Mouse (Mus musculus) hindbrain, embryonic 11.5 days (tissue): ENCODE data around the gene Pip4k2b. TPM values are rescaled to one million over a fixed set of nuclear protein-coding genes. Genes with fewer than 3 reads are reported as not detected.
"Not testable (repeated sequence)": the region's sequence is repeated elsewhere in the genome, so short reads cannot be mapped to it uniquely, and the experiment has no call there.

Experiments used
- ATAC-seq: fragments of 200-750 bp; cut with Nextera tagmentation; 2 replicates; pipeline ENCODE4 v1.8.0; 2017; ENCODE audit warnings: mild to moderate bottlenecking, moderate TSS enrichment, moderate library complexity; ENCODE audit not compliant: low FRiP score
- DNase-seq: peaks from one replicate; pipeline ENCODE4 v3.0.0-alpha.2; 2015; ENCODE audit warnings: low spot score
- H3K27ac ChIP-seq: fragments of 300-500 bp; sonication (generic); 2 replicates; pipeline ENCODE4 v1.5.1; 2014; ENCODE audit warnings: mild to moderate bottlenecking, low read depth, low read length
- H3K27me3 ChIP-seq: fragments of 300-500 bp; sonication (generic); 2 replicates; pipeline ENCODE4 v1.6.1; 2014; ENCODE audit warnings: mild to moderate bottlenecking, low read length, moderate library complexity, mixed read lengths; ENCODE audit not compliant: control insufficient read depth, insufficient read depth
- H3K36me3 ChIP-seq: fragments of 300-500 bp; sonication (generic); 2 replicates; pipeline ENCODE4 v1.6.1; 2014; ENCODE audit warnings: mild to moderate bottlenecking, low read length, moderate library complexity, mixed read lengths; ENCODE audit not compliant: control insufficient read depth, insufficient read depth
- H3K4me1 ChIP-seq: fragments of 300-500 bp; sonication (generic); replicated peaks from 2 replicates; pipeline ENCODE4 v1.6.1; 2014; ENCODE audit warnings: low read length, mixed read lengths; ENCODE audit not compliant: control insufficient read depth, insufficient read depth
- H3K4me2 ChIP-seq: fragments of 300-500 bp; sonication (generic); replicated peaks from 2 replicates; pipeline ENCODE4 v1.6.1; 2014; ENCODE audit warnings: mild to moderate bottlenecking, low read depth, low read length
- H3K4me3 ChIP-seq: fragments of 300-500 bp; sonication (generic); 2 replicates; pipeline ENCODE4 v1.5.1; 2014; ENCODE audit warnings: low read depth, low read length
- H3K9ac ChIP-seq: fragments of 300-500 bp; sonication (generic); 2 replicates; pipeline ENCODE4 v1.6.1; 2014; ENCODE audit warnings: low read depth, low read length
- H3K9me3 ChIP-seq: fragments of 300-500 bp; sonication (generic); 2 replicates; pipeline ENCODE4 v1.6.1; 2016; ENCODE audit warnings: low read length; ENCODE audit not compliant: control insufficient read depth
- WGBS: fragments of 180-500 bp; shearing (Covaris S2); extraction: QIAGEN DNeasy Blood & Tissue Kit; methylation state at CpG from one replicate; pipeline ENCODE4 v1.1.7; 2014; 5-methylcytosine and 5-hydroxymethylcytosine counted together
- polyA plus RNA-seq: library from polyadenylated mRNA; unstranded; fragments of >200 nt; fragmentation: Nextera tagmentation; extraction: Ambion mirVana; gene quantifications from 2 replicates; pipeline ENCODE4 v1.2.1, GENCODE M21; 2014

The Pip4k2b gene
- polyA plus RNA-seq, 1 experiment from 2014 or later = 3.4 TPM

DNA sequence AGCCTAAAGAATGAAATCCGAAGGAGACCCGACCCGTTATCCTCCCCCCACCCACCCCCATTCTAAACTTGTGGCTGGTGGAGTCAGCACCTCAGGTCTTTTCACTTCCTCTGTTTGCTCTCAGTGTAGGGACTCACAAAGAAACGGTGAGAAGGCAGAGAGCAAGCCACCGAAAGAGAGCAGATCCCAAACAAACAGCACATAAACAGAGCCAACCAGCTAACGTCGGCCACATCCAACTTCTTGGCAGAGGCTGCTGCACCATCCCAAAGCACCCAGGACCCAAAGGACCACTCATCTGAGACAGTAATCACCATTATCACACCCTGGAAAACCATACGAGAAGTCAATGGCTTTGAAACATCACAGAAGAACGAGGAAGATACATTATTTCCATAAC is 1.1 kb downstream of the Pip4k2b start:
- no peak for ATAC-seq
- H3K4me3 ChIP-seq = peak overlapping the region; percentile 60
- 48% methylated on average over 9 of the region's 9 CpGs for WGBS
- peaks cover 8% of the 10 kb centered on the region for H3K4me1 ChIP-seq
- H3K9ac ChIP-seq = peak overlapping the region; percentile 85; the same call in 1 of the 2 replicates
- H3K27me3 ChIP-seq = no peaks in the 10 kb centered on the region
- no peak for DNase-seq
- peak overlapping the region; percentile 78 for H3K4me2 ChIP-seq
- no peaks in the 10 kb centered on the region for H3K36me3 ChIP-seq
- H3K27ac ChIP-seq = no peak overlapping the region
- H3K9me3 ChIP-seq = no peaks in the 10 kb centered on the region

DNA sequence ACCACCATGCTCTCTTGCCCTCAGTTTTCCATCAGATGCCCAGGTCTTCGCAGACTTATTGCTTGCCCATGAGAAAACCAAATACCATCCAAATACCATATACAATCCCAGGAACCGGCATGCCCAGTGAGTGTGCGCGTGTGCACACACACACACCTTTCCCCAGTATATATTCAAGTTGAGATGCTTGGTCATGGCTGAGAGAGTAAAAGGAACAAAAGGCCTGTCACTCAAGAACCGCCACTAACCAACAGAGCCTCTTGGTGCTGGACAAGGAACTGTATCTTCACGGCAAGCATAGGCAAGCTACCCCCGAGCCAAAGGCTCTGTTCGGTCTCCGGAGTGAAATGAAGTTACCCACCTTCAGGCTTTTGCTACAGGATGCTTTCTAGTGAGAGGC is 1.9 kb downstream of the Pip4k2b start:
- no peaks in the 10 kb centered on the region for H3K36me3 ChIP-seq
- DNase-seq = no peak
- H3K4me3 ChIP-seq = peak overlapping the region; percentile 60
- peak overlapping the region; percentile 78 for H3K4me2 ChIP-seq
- no peak for ATAC-seq
- no peaks in the 10 kb centered on the region for H3K27me3 ChIP-seq
- 80% methylated on average over 9 of the region's 9 CpGs for WGBS
- H3K4me1 ChIP-seq = peaks cover 8% of the 10 kb centered on the region
- no peaks in the 10 kb centered on the region for H3K9me3 ChIP-seq
- H3K9ac ChIP-seq = 0 out of 2 replicates have a peak overlapping the region, but pooled peaks have one; percentile 4
- no peak overlapping the region for H3K27ac ChIP-seq

DNA sequence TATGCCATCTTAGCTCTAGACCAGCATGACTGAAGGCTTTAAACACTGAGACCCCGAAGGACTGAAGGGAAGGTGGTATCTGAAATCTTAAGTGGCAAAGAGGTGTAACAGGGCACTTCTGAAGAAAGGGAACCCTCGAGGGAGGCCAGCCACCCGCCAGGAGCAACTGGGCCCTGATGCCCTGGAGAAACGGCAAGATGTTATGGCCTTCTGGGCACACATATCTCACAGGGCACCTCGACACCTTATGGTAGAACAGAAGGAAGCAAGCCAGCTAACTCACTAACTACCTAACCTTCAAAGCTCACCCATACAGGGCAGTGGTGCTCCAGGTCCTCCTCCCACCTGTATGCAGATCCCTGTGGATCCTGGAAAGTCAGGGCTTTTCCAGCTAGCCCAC is 2.3 kb downstream of the Pip4k2b start:
- Histone ChIP-seq H3K36me3 (no peaks in the 10 kb centered on the region), H3K9me3 (no peaks in the 10 kb centered on the region), H3K9ac (no peak overlapping the region), H3K4me2 (no peak overlapping the region), H3K4me3 (no peak overlapping the region; the same call in 1 of the 2 replicates), H3K4me1 (peaks cover 8% of the 10 kb centered on the region), H3K27me3 (no peaks in the 10 kb centered on the region), H3K27ac (no peak overlapping the region)
- ATAC-seq (no peak), DNase-seq (no peak)
- WGBS = 90% methylated on average over 5 of the region's 5 CpGs

DNA sequence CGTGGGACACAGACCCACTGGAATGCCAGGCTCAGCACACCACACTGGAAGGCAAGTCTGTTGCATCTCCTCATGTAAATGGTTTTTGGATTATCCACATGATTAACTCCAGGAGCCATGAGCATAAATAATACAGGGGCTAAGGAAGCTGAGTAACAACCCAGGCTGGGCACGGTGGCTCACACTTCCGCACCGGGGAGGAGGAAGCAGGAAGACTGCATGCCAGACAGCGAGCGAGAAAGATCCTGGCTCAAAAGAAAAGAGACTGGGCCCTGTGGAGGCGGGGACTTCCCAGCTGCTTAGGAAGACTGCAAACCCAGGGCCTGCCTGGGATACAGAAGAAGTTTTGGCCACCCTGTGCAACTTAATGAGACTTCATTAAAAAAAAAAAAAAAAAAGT is 4.3 kb downstream of the Pip4k2b start:
- H3K4me3 ChIP-seq = no peak overlapping the region

DNA sequence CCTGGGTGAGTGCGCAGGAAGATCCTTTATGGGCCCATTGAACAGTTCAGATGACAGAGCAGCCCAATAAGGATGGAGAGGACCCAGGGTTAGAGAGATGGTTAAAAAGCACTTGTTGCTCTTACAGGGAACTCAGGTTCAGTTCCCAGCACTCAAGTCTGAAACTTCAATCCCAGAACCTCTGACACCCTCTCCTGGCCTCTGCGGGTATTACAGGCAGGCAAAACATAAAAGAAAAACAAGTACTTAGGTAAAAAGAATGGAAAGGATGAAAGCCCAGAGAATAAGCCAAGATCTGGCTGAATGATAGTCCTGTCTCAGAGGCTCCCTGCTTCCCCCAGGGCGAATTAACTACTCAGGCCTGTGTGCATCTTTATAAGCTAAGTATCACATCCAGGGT is 5.3 kb downstream of the Pip4k2b start:
- Histone ChIP-seq H3K4me2 (no peak overlapping the region), H3K9ac (no peak overlapping the region), H3K9me3 (no peaks in the 10 kb centered on the region), H3K27me3 (no peaks in the 10 kb centered on the region), H3K4me1 (peaks cover 8% of the 10 kb centered on the region), H3K36me3 (no peaks in the 10 kb centered on the region), H3K4me3 (no peak overlapping the region), H3K27ac (no peak overlapping the region)
- ATAC-seq = no peak
- DNase-seq = no peak
- 91% methylated on average over 3 of the region's 3 CpGs for WGBS

More for the DNA sequence above, 4.3 kb downstream of the Pip4k2b start:
- whole genome bisulfite sequencing = 56% methylated on average over 7 of the region's 7 CpGs
- Histone ChIP-seq H3K27me3 (no peaks in the 10 kb centered on the region), H3K27ac (no peak overlapping the region), H3K4me1 (peaks cover 8% of the 10 kb centered on the region), H3K9ac (no peak overlapping the region), H3K4me2 (no peak overlapping the region), H3K9me3 (no peaks in the 10 kb centered on the region), H3K36me3 (no peaks in the 10 kb centered on the region)
- DNase-seq (no peak), ATAC-seq (no peak)

DNA sequence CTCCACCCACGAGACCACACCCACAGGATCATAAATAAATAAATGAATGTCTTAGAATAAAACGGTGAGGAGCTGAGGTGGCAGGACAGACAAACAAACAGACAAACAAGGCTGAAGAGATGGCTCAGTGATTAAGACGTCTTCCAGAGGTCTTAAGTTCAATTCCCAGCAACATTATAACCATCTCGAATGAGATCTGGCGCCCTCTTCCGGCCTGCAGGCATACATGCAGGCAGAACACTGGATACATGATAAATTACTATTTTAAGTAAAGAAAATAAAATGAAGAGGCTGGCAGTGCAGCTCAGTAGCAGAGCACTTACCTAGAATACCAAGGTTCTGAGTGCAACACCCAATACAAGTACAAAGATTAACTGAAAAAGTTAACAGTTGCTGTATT is 5.8 kb downstream of the Pip4k2b start:
- H3K4me2 ChIP-seq = no peak overlapping the region
- 68% methylated on average over 6 of the region's 6 CpGs for WGBS
- no peak overlapping the region for H3K9ac ChIP-seq
- H3K27ac ChIP-seq = no peak overlapping the region
- DNase-seq (no peak), ATAC-seq (no peak)
- H3K4me1 ChIP-seq = peaks cover 8% of the 10 kb centered on the region
- H3K27me3 ChIP-seq = no peaks in the 10 kb centered on the region
- H3K9me3 ChIP-seq = no peaks in the 10 kb centered on the region
- H3K4me3 ChIP-seq = no peak overlapping the region
- no peaks in the 10 kb centered on the region for H3K36me3 ChIP-seq

DNA sequence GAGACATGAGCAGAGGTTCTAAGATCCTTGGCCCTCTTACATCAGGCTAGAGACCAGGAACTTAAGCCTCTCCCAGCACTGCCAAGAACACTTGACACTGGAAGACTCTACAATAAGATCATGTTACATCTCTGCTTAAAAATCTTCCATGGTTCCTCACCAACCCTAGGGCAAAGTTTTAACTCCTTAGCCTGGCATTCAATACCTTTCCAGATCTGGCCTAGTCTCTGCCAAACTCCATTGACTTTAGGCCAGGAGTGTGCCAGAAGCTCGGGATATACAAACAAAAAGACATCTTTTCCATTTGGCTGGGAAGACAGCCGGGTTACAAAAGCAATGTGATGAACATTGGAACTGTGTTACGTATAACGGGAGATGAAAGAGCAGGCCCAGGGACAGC is 6.9 kb downstream of the Pip4k2b start:
- no peak overlapping the region for H3K27ac ChIP-seq
- H3K9me3 ChIP-seq = no peaks in the 10 kb centered on the region
- no peaks in the 10 kb centered on the region for H3K4me1 ChIP-seq
- 83% methylated on average over 4 of the region's 4 CpGs for WGBS
- no peak overlapping the region for H3K4me3 ChIP-seq
- no peak overlapping the region for H3K9ac ChIP-seq
- DNase-seq = no peak
- no peak for ATAC-seq
- no peak overlapping the region for H3K4me2 ChIP-seq
- no peaks in the 10 kb centered on the region for H3K36me3 ChIP-seq
- H3K27me3 ChIP-seq = no peaks in the 10 kb centered on the region

DNA sequence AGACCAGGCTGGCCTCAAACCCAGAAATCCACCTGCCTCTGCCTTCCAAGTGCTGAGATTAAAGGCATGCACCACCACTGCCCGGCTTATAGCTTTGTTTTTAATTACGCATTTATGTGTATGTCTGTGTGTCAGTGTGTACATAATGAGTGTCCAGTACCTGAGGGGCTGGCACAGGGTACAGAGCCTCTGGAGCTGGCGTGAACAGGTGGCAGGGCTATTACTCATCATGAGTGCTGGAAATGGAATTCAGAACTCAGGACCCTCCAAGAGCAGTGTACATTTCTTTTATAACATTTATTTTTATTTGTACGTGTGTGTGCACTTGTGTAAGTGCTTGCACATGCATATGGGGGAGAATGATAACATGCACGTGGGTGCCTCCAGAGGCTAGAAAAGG is 7.9 kb downstream of the Pip4k2b start:
- no peaks in the 10 kb centered on the region for H3K4me1 ChIP-seq
- DNase-seq (no peak), ATAC-seq (no peak)
- no peak overlapping the region for H3K9ac ChIP-seq
- no peak overlapping the region for H3K27ac ChIP-seq
- H3K27me3 ChIP-seq = no peaks in the 10 kb centered on the region
- no peak overlapping the region for H3K4me2 ChIP-seq
- no peaks in the 10 kb centered on the region for H3K36me3 ChIP-seq
- H3K9me3 ChIP-seq = no peaks in the 10 kb centered on the region
- WGBS = 91% methylated on average over 5 of the region's 5 CpGs
- no peak overlapping the region for H3K4me3 ChIP-seq

DNA sequence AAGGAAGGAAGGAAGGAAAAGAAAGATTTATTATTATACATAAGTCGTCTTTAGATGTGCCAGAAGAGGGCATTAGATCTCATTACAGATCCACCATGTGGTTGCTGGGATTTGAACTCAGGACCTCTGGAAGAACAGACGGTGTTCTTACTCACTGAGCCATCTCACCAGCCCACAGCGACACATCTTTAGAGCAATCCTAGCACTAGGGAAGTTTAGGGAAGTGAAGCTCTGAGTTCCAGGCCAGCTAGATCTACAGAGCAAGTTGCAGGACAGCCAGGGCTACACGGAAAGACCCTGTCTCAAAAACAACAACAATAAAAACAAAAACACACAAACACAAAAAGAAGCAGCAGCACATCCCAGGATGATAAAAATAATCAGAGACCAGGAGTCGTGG is 9.7 kb downstream of the Pip4k2b start:
- H3K36me3 ChIP-seq, H3K4me3 ChIP-seq, H3K27ac ChIP-seq, H3K9ac ChIP-seq, DNase-seq, ATAC-seq, H3K4me2 ChIP-seq, H3K27me3 ChIP-seq, H3K4me1 ChIP-seq, H3K9me3 ChIP-seq: not testable (repeated sequence)
- 87% methylated on average over 5 of the region's 5 CpGs for WGBS
